Mouse (Mus musculus) embryonic facial prominence, embryonic 14.5 days (tissue): Measurements from ENCODE around the gene Fam19a1. TPM values are rescaled to one million over a fixed set of nuclear protein-coding genes. Genes with fewer than 3 reads are reported as not detected.

ENCODE experiments used
- ATAC-seq: fragments of 200-750 bp; cut with Nextera tagmentation; 2 replicates; pipeline ENCODE4 v1.8.0; 2017; ENCODE audit warnings: low read depth, moderate number of reproducible peaks, moderate TSS enrichment
- DNase-seq: peaks from one replicate; pipeline ENCODE4 v3.0.0-alpha.2; 2015; ENCODE audit warnings: low spot score
- H3K27ac ChIP-seq: fragments of 300-500 bp; sonication (generic); replicated peaks from 2 replicates; pipeline ENCODE4 v1.5.1; 2014; ENCODE audit warnings: low read depth, mild to moderate bottlenecking, low read length, moderate library complexity
- H3K27me3 ChIP-seq: fragments of 300-500 bp; sonication (generic); replicated peaks from 2 replicates; pipeline ENCODE4 v1.6.1; 2014; ENCODE audit warnings: low read length; ENCODE audit not compliant: control insufficient read depth, insufficient read depth
- H3K36me3 ChIP-seq: fragments of 300-500 bp; sonication (generic); 2 replicates; pipeline ENCODE4 v1.6.1; 2014; ENCODE audit warnings: low read length, mixed read lengths; ENCODE audit not compliant: control insufficient read depth, insufficient read depth
- H3K4me1 ChIP-seq: fragments of 300-500 bp; sonication (generic); 2 replicates; pipeline ENCODE4 v1.6.1; 2014; ENCODE audit warnings: antibody characterized with exemption, low read length; ENCODE audit not compliant: control insufficient read depth, insufficient read depth
- H3K4me2 ChIP-seq: fragments of 300-500 bp; sonication (generic); 2 replicates; pipeline ENCODE4 v1.6.1; 2014; ENCODE audit warnings: low read depth, mild to moderate bottlenecking, low read length, moderate library complexity, mixed read lengths
- H3K4me3 ChIP-seq: fragments of 300-500 bp; sonication (generic); 2 replicates; pipeline ENCODE4 v1.5.1; 2014; ENCODE audit warnings: low read depth, mild to moderate bottlenecking, low read length
- H3K9ac ChIP-seq: fragments of 300-500 bp; sonication (generic); 2 replicates; pipeline ENCODE4 v1.6.1; 2014; ENCODE audit warnings: low read depth, mild to moderate bottlenecking, low read length, moderate library complexity, mixed read lengths
- H3K9me3 ChIP-seq: fragments of 300-500 bp; sonication (generic); 2 replicates; pipeline ENCODE4 v1.6.1; 2016; ENCODE audit warnings: low read length; ENCODE audit not compliant: control insufficient read depth
- WGBS: fragments of 180-500 bp; shearing (Covaris S2); extraction: QIAGEN DNeasy Blood & Tissue Kit; methylation state at CpG from one replicate; pipeline ENCODE4 v1.1.7; 2014; 5-methylcytosine and 5-hydroxymethylcytosine counted together
- polyA plus RNA-seq: library from polyadenylated mRNA; unstranded; fragments of >200 nt; fragmentation: Nextera tagmentation; extraction: Ambion mirVana; gene quantifications from 2 replicates; pipeline ENCODE4 v1.2.1, GENCODE M21; 2014

Fam19a1 gene
- polyA plus RNA-seq, 1 experiment from 2014 or later = 2.0 TPM

- no peak overlapping the region for H3K4me3 ChIP-seq
- no peak overlapping the region for H3K27ac ChIP-seq
- no peaks in the 10 kb centered on the region for H3K36me3 ChIP-seq
- no peak for DNase-seq
- H3K9me3 ChIP-seq = no peaks in the 10 kb centered on the region
- ATAC-seq = no peak
- no peak overlapping the region for H3K9ac ChIP-seq
- no peaks in the 10 kb centered on the region for H3K4me1 ChIP-seq
- H3K27me3 ChIP-seq = no peaks in the 10 kb centered on the region
- no peak overlapping the region for H3K4me2 ChIP-seq
- 27% methylated on average over 1 of the region's 1 CpGs for WGBS
These were observed 480.1 kb downstream of the Fam19a1 start for GRCm38 (mm10) chr6:96593031-96593430.

GRCm38 (mm10) chr6:96595201-96595600, 482.2 kb downstream of the Fam19a1 start:
- no peak overlapping the region for H3K4me3 ChIP-seq
- no peak for DNase-seq

GRCm38 (mm10) chr6:96624196-96624595, 511.2 kb downstream of the Fam19a1 start:
- Histone ChIP-seq H3K9ac (no peak overlapping the region), H3K4me2 (no peak overlapping the region), H3K27ac (no peak overlapping the region), H3K27me3 (no peaks in the 10 kb centered on the region), H3K4me3 (no peak overlapping the region), H3K36me3 (no peaks in the 10 kb centered on the region), H3K9me3 (no peaks in the 10 kb centered on the region), H3K4me1 (no peaks in the 10 kb centered on the region)
- ATAC-seq = no peak
- no peak for DNase-seq
- 61% methylated on average over 1 of the region's 1 CpGs for WGBS

More at GRCm38 (mm10) chr6:96595201-96595600, 482.2 kb downstream of the Fam19a1 start:
- Histone ChIP-seq H3K4me1 (no peaks in the 10 kb centered on the region), H3K36me3 (no peaks in the 10 kb centered on the region), H3K27me3 (no peaks in the 10 kb centered on the region), H3K9ac (no peak overlapping the region), H3K27ac (no peak overlapping the region), H3K9me3 (no peaks in the 10 kb centered on the region), H3K4me2 (no peak overlapping the region)
- ATAC-seq = no peak
- 96% methylated on average over 8 of the region's 10 CpGs for WGBS

GRCm38 (mm10) chr6:96631518-96631917, 518.6 kb downstream of the Fam19a1 start:
- 74% methylated on average over 6 of the region's 6 CpGs for WGBS
- no peak for ATAC-seq
- Histone ChIP-seq H3K9me3 (no peaks in the 10 kb centered on the region), H3K4me2 (no peak overlapping the region), H3K9ac (no peak overlapping the region), H3K4me1 (no peaks in the 10 kb centered on the region), H3K27me3 (no peaks in the 10 kb centered on the region), H3K36me3 (no peaks in the 10 kb centered on the region), H3K27ac (no peak overlapping the region), H3K4me3 (no peak overlapping the region)
- no peak for DNase-seq

- H3K4me1 ChIP-seq = no peaks in the 10 kb centered on the region
- 62% methylated on average over 3 of the region's 3 CpGs for WGBS
- no peaks in the 10 kb centered on the region for H3K36me3 ChIP-seq
- no peak overlapping the region for H3K9ac ChIP-seq
- H3K27me3 ChIP-seq = no peaks in the 10 kb centered on the region
- H3K4me2 ChIP-seq = no peak overlapping the region
- H3K4me3 ChIP-seq = no peak overlapping the region
- no peaks in the 10 kb centered on the region for H3K9me3 ChIP-seq
- DNase-seq (no peak), ATAC-seq (no peak)
- no peak overlapping the region for H3K27ac ChIP-seq
These were observed 519.3 kb downstream of the Fam19a1 start for GRCm38 (mm10) chr6:96632243-96632642.

DNA sequence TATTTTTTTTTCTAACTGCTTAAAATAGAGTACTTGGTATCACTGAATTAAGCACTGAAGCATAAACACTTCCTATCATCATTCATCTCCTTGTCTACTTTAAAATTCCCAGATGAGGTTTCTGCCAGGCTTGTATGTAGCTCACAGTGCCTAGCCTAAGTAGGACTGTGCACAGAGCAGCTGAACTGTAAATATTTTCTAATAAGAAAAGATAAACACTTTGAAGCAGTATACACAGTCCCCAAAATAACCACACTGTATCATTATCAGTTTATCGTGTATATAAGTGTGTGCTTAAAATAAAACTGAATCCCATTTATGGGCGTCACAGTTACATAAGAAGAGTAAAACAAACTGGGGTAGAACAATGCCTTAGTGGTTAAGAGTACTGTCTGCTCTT, 522.7 kb downstream of the Fam19a1 start:
- Histone ChIP-seq H3K36me3 (no peaks in the 10 kb centered on the region), H3K4me1 (no peaks in the 10 kb centered on the region), H3K4me3 (no peak overlapping the region), H3K27me3 (no peaks in the 10 kb centered on the region), H3K9me3 (no peaks in the 10 kb centered on the region), H3K4me2 (no peak overlapping the region), H3K27ac (no peak overlapping the region), H3K9ac (no peak overlapping the region)
- WGBS = 76% methylated on average over 2 of the region's 2 CpGs
- ATAC-seq (no peak), DNase-seq (no peak)

DNA sequence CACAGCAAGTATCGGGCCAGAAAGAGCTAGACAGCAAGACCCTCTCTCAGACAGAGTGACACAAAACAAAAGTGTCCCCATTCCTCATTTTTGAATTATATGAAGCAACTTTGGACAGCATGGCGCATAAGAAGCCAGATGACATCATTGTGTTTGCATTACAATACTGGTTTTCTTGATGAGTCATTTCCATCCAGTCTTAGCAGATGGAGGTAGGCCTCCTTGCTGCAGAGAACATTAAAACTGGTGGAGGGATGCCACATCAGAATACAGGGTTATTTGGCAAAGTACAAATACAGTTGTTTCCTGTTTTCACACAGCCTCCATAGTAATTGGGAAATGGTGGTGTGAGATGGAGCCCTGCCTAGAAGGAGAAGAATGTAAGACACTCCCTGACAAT, 535.8 kb downstream of the Fam19a1 start:
- Histone ChIP-seq H3K36me3 (no peaks in the 10 kb centered on the region), H3K4me1 (no peaks in the 10 kb centered on the region), H3K4me3 (no peak overlapping the region), H3K9me3 (no peaks in the 10 kb centered on the region), H3K27ac (no peak overlapping the region), H3K27me3 (no peaks in the 10 kb centered on the region), H3K4me2 (no peak overlapping the region), H3K9ac (no peak overlapping the region)
- 88% methylated on average over 2 of the region's 2 CpGs for WGBS
- ATAC-seq = no peak
- DNase-seq = no peak

- WGBS = 80% methylated on average over 5 of the region's 5 CpGs
- Histone ChIP-seq H3K4me2 (no peak overlapping the region), H3K27ac (no peak overlapping the region), H3K36me3 (no peaks in the 10 kb centered on the region), H3K4me1 (no peaks in the 10 kb centered on the region), H3K9ac (no peak overlapping the region), H3K27me3 (no peaks in the 10 kb centered on the region), H3K4me3 (no peak overlapping the region), H3K9me3 (no peaks in the 10 kb centered on the region)
- no peak for DNase-seq
- ATAC-seq = no peak
These were observed 536.3 kb downstream of the Fam19a1 start for GRCm38 (mm10) chr6:96649267-96649666.

- H3K4me2 ChIP-seq = no peak overlapping the region
- no peaks in the 10 kb centered on the region for H3K36me3 ChIP-seq
- WGBS = 91% methylated on average over 1 of the region's 1 CpGs
- H3K4me3 ChIP-seq = no peak overlapping the region
- DNase-seq (no peak), ATAC-seq (no peak)
- H3K27me3 ChIP-seq = no peaks in the 10 kb centered on the region
- no peaks in the 10 kb centered on the region for H3K4me1 ChIP-seq
- H3K9ac ChIP-seq = no peak overlapping the region
- no peak overlapping the region for H3K27ac ChIP-seq
- no peaks in the 10 kb centered on the region for H3K9me3 ChIP-seq
These were observed 553.4 kb downstream of the Fam19a1 start for GRCm38 (mm10) chr6:96666311-96666710.
